Mouse (Mus musculus): ENCODE measurements at regions not wholly inside any gene's neighbourhood (a gene's known extent, or its start where the extent isn't known, plus 50 kb on each side); places are given as distances from the start of the nearest gene placed in this dataset.
"Not testable (repeated sequence)": the region's sequence is repeated elsewhere in the genome, so short reads cannot be mapped to it uniquely, and the experiment has no call there.

DNA sequence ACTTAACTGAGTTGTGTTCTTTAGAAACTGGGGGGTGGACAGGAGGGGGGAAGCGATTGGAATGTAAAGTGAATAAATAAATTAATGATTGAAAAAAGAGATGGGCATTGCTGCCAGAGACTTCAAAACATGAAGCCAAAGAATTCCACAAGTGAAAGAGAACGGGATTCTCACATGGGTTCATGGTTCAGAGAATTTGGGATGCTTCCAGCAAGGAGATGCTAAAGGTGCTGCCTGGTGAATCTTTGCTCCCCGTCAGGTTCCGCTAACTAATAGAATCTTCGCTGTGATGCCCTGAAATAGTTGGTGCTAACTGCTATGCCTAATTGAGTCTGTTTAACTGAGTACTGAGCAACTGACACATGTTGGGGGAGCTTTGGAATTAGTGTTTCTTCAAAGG, 118.9 kb upstream of the Bet1 start:
- no peaks in the 10 kb centered on the region for H3K27me3 ChIP-seq (replicated peaks; ENCODE audit: control insufficient read depth, insufficient read depth, low read length)
- no peaks in the 10 kb centered on the region for H3K36me3 ChIP-seq (ENCODE audit: control insufficient read depth, insufficient read depth, low read length)
- no peak for ATAC-seq
- H3K9ac ChIP-seq (ENCODE audit: low read length): no peak overlapping the region
- no peak overlapping the region for H3K4me2 ChIP-seq (ENCODE audit: low read length)
- H3K9me3 ChIP-seq (replicated peaks; ENCODE audit: control insufficient read depth, low read length): no peaks in the 10 kb centered on the region
- H3K4me3 ChIP-seq (ENCODE audit: low read depth, low read length): no peak overlapping the region
- 89% methylated on average over 5 of the region's 5 CpGs for WGBS
- no peaks in the 10 kb centered on the region for H3K4me1 ChIP-seq (ENCODE audit: control insufficient read depth, insufficient read depth, low read length)
- DNase-seq (ENCODE audit: low spot score): no peak
- no peak overlapping the region for H3K27ac ChIP-seq (ENCODE audit: low read depth, low read length)

DNA sequence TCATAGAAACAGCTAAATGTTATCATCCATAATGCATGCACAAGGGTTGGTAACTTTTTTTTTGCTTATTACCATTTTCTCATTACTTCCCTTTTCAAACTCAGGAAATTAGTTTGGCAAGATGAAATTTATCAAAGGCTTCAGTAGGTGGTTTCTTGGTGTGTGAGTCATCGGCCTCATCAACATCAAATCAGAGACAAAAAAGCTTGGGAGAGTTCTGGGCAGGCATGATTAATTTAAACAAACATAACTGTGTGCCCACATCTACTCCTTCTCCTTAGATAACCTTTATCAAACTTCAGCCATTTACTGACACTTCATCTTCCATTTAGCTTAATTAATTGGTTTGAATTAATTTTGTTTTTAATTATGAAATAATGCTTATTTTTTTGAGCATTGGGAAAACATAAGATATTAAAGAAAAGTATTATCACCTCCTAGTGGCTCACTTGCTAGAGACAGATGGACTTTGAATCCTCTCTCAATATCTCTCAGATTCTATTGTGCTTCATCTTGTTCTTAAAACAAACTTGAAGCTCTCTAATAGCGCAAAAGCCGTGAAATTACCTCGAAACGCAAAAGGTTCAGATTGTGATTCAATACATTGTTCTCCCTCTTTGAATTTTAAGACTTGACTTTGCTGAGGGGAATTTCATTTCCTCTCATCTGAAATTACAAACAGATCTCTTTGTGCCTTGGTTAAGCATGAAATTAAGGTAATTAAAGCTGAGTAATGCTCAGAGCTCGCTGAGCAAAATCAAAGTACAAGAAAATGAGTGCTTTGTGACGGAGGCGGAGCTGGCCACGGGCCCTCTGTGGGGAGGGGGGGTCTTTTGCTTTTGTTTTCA, 158.7 kb upstream of the Bet1 start:
- H3K4me3 ChIP-seq (ENCODE audit: low read depth, low read length): no peak overlapping the region
- no peak overlapping the region for H3K27ac ChIP-seq (ENCODE audit: low read depth, low read length)
- peak; percentile 74 for DNase-seq (ENCODE audit: low spot score)
- ATAC-seq: peak; percentile 93
- 6% methylated on average over 9 of the region's 9 CpGs for WGBS
- H3K4me2 ChIP-seq (ENCODE audit: low read length): peak overlapping the region; percentile 16; the same call in 1 of the 2 replicates
- no peaks in the 10 kb centered on the region for H3K9me3 ChIP-seq (replicated peaks; ENCODE audit: control insufficient read depth, low read length)
- no peak overlapping the region for H3K9ac ChIP-seq (ENCODE audit: low read length)
- no peaks in the 10 kb centered on the region; the same call in 1 of the 2 replicates for H3K4me1 ChIP-seq (ENCODE audit: control insufficient read depth, insufficient read depth, low read length)
- H3K27me3 ChIP-seq (replicated peaks; ENCODE audit: control insufficient read depth, insufficient read depth, low read length): no peaks in the 10 kb centered on the region
- no peaks in the 10 kb centered on the region for H3K36me3 ChIP-seq (ENCODE audit: control insufficient read depth, insufficient read depth, low read length)

DNA sequence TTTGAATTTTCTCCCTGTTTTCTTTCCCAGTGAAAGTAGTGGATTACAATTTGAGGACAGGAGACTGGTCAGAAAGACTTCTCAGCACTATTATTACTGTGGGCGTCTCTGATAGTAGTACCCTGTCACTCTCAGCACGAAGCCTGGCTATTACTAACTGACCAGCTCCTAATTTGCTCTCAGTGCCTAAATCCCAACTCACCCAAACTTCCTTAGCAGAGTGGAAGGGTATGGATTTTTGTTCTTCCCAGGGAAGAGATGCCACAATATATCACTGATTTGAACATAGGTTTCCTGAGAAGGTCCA, 159.3 kb upstream of the Bet1 start:
- peak; percentile 74 for ATAC-seq
- no peak overlapping the region for H3K9ac ChIP-seq (ENCODE audit: low read length)
- no peak for DNase-seq (ENCODE audit: low spot score)
- H3K36me3 ChIP-seq (ENCODE audit: control insufficient read depth, insufficient read depth, low read length): no peaks in the 10 kb centered on the region
- no peak overlapping the region for H3K4me3 ChIP-seq (ENCODE audit: low read depth, low read length)
- WGBS: 4% methylated on average over 2 of the region's 2 CpGs
- no peak overlapping the region for H3K27ac ChIP-seq (ENCODE audit: low read depth, low read length)
- H3K4me2 ChIP-seq (ENCODE audit: low read length): peak overlapping the region; percentile 16; the same call in 1 of the 2 replicates
- no peaks in the 10 kb centered on the region for H3K27me3 ChIP-seq (replicated peaks; ENCODE audit: control insufficient read depth, insufficient read depth, low read length)
- H3K4me1 ChIP-seq (ENCODE audit: control insufficient read depth, insufficient read depth, low read length): no peaks in the 10 kb centered on the region; the same call in 1 of the 2 replicates
- H3K9me3 ChIP-seq (replicated peaks; ENCODE audit: control insufficient read depth, low read length): no peaks in the 10 kb centered on the region

- WGBS: 45% methylated on average over 4 of the region's 4 CpGs
These were observed 189.8 kb upstream of the Bet1 start for GRCm38 (mm10) chr6:4276607-4277006.

GRCm38 (mm10) chr6:4277245-4277890, 190.6 kb upstream of the Bet1 start:
- H3K4me3 ChIP-seq (ENCODE audit: low read depth, low read length): no peak overlapping the region
- no peak overlapping the region for H3K27ac ChIP-seq (ENCODE audit: low read depth, low read length)
- DNase-seq (ENCODE audit: low spot score) (peak; percentile 11), ATAC-seq (peak; percentile 29; the same call in 1 of the 2 replicates)
- 31% methylated on average over 2 of the region's 2 CpGs for WGBS
- no peaks in the 10 kb centered on the region for H3K9me3 ChIP-seq (replicated peaks; ENCODE audit: control insufficient read depth, low read length)
- H3K9ac ChIP-seq (ENCODE audit: low read length): no peak overlapping the region
- H3K36me3 ChIP-seq (ENCODE audit: control insufficient read depth, insufficient read depth, low read length): no peaks in the 10 kb centered on the region
- H3K4me2 ChIP-seq (ENCODE audit: low read length): no peak overlapping the region
- peaks cover 3% of the 10 kb centered on the region; the same call in 1 of the 2 replicates for H3K4me1 ChIP-seq (ENCODE audit: control insufficient read depth, insufficient read depth, low read length)
- no peaks in the 10 kb centered on the region for H3K27me3 ChIP-seq (replicated peaks; ENCODE audit: control insufficient read depth, insufficient read depth, low read length)

More at GRCm38 (mm10) chr6:4276607-4277006, 189.8 kb upstream of the Bet1 start:
- Histone ChIP-seq H3K27ac (ENCODE audit: low read depth, low read length) (no peak overlapping the region), H3K4me3 (ENCODE audit: low read depth, low read length) (no peak overlapping the region), H3K27me3 (replicated peaks; ENCODE audit: control insufficient read depth, insufficient read depth, low read length) (no peaks in the 10 kb centered on the region), H3K9ac (ENCODE audit: low read length) (no peak overlapping the region), H3K4me2 (ENCODE audit: low read length) (no peak overlapping the region), H3K9me3 (replicated peaks; ENCODE audit: control insufficient read depth, low read length) (no peaks in the 10 kb centered on the region), H3K36me3 (ENCODE audit: control insufficient read depth, insufficient read depth, low read length) (no peaks in the 10 kb centered on the region), H3K4me1 (ENCODE audit: control insufficient read depth, insufficient read depth, low read length) (peaks cover 3% of the 10 kb centered on the region; the same call in 1 of the 2 replicates)
- DNase-seq (ENCODE audit: low spot score) (peak; percentile 7), ATAC-seq (no peak)

- no peak overlapping the region for H3K9ac ChIP-seq (ENCODE audit: low read length)
- H3K9me3 ChIP-seq (replicated peaks; ENCODE audit: control insufficient read depth, low read length): no peaks in the 10 kb centered on the region
- no peaks in the 10 kb centered on the region for H3K27me3 ChIP-seq (replicated peaks; ENCODE audit: control insufficient read depth, insufficient read depth, low read length)
- no peaks in the 10 kb centered on the region for H3K36me3 ChIP-seq (ENCODE audit: control insufficient read depth, insufficient read depth, low read length)
- H3K27ac ChIP-seq (ENCODE audit: low read depth, low read length): no peak overlapping the region
- 84% methylated on average over 2 of the region's 2 CpGs for WGBS
- no peak for DNase-seq (ENCODE audit: low spot score)
- no peak overlapping the region for H3K4me3 ChIP-seq (ENCODE audit: low read depth, low read length)
- no peak overlapping the region for H3K4me2 ChIP-seq (ENCODE audit: low read length)
- H3K4me1 ChIP-seq (ENCODE audit: control insufficient read depth, insufficient read depth, low read length): no peaks in the 10 kb centered on the region
- ATAC-seq: no peak
These were observed 204.6 kb upstream of the Bet1 start for GRCm38 (mm10) chr6:4291380-4291779.

DNA sequence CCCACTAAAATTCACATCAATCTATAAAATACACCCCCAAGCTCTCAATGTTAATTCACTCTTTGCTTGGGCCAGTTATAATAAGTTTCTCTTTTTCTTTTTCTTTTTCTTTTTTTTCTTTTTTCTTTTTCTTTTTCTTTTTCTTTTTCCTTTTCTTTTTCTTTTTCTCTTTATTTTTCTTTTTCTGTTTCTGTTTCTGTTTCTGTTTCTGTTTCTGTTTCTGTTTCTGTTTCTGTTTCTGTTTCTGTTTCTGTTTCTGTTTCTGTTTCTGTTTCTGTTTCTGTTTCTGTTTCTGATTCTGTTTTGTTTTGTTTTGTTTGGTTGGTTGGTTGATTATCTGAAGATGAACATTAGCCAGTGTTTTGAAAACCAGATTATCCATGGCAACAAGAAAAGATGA, 201.2 kb upstream of the Col1a2 start:
- H3K4me3 ChIP-seq (ENCODE audit: low read depth, low read length); DNase-seq (ENCODE audit: low spot score); H3K27ac ChIP-seq (ENCODE audit: low read depth, low read length); H3K4me1 ChIP-seq (ENCODE audit: control insufficient read depth, insufficient read depth, low read length); H3K27me3 ChIP-seq (replicated peaks; ENCODE audit: control insufficient read depth, insufficient read depth, low read length); H3K4me2 ChIP-seq (ENCODE audit: low read length); H3K36me3 ChIP-seq (ENCODE audit: control insufficient read depth, insufficient read depth, low read length); H3K9me3 ChIP-seq (replicated peaks; ENCODE audit: control insufficient read depth, low read length); ATAC-seq; H3K9ac ChIP-seq (ENCODE audit: low read length): not testable (repeated sequence)

DNA sequence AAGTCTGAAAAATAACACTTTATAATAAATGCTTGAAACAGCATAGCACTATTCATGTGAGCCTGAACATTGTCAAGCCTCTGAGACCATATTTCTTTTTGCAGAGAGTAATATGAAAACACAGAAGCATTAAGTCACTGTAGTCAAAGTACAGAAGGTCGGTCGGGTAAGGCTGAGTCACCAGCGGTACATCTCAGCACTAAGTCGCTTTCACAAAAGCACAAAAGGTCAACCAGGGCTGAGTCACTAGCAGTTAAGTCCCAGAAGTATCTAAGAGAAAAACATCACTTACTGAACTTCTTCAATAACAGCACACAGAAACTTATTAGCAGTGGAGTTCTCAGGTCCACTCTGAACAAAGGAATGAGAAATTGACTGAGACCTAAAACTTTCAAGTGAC, 154.7 kb upstream of the Col1a2 start:
- DNase-seq (ENCODE audit: low spot score): no peak
- no peak overlapping the region for H3K9ac ChIP-seq (ENCODE audit: low read length)
- 89% methylated on average over 4 of the region's 4 CpGs for WGBS
- H3K27me3 ChIP-seq (replicated peaks; ENCODE audit: control insufficient read depth, insufficient read depth, low read length): no peaks in the 10 kb centered on the region
- no peaks in the 10 kb centered on the region for H3K9me3 ChIP-seq (replicated peaks; ENCODE audit: control insufficient read depth, low read length)
- H3K4me2 ChIP-seq (ENCODE audit: low read length): no peak overlapping the region
- no peak overlapping the region for H3K4me3 ChIP-seq (ENCODE audit: low read depth, low read length)
- ATAC-seq: no peak
- no peak overlapping the region for H3K27ac ChIP-seq (ENCODE audit: low read depth, low read length)
- no peaks in the 10 kb centered on the region for H3K36me3 ChIP-seq (ENCODE audit: control insufficient read depth, insufficient read depth, low read length)
- no peaks in the 10 kb centered on the region for H3K4me1 ChIP-seq (ENCODE audit: control insufficient read depth, insufficient read depth, low read length)

DNA sequence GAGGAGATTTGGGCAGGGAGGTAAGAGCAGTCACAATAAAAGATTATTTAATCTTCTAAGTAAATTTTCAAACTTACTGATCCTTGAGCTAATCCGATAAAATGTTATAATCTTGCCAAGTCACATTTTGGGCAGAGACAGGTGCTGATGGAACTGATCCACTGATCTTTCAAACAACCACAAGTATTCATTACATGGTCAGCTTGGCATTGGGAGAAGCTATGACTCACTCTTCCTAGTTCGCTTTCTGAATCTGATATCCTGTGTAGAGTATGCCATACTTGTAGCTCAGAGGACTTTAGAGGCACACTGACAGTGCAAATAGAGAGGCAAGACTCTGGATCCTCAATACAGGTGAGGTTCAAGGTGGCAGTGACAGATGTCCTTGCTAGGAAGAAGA, 142.4 kb upstream of the Col1a2 start:
- Histone ChIP-seq H3K27me3 (replicated peaks; ENCODE audit: control insufficient read depth, insufficient read depth, low read length) (no peaks in the 10 kb centered on the region), H3K27ac (ENCODE audit: low read depth, low read length) (no peak overlapping the region), H3K9ac (ENCODE audit: low read length) (no peak overlapping the region), H3K4me1 (ENCODE audit: control insufficient read depth, insufficient read depth, low read length) (no peaks in the 10 kb centered on the region), H3K4me2 (ENCODE audit: low read length) (no peak overlapping the region), H3K36me3 (ENCODE audit: control insufficient read depth, insufficient read depth, low read length) (no peaks in the 10 kb centered on the region), H3K4me3 (ENCODE audit: low read depth, low read length) (no peak overlapping the region), H3K9me3 (replicated peaks; ENCODE audit: control insufficient read depth, low read length) (no peaks in the 10 kb centered on the region)
- ATAC-seq (no peak), DNase-seq (ENCODE audit: low spot score) (no peak)
- 94% methylated on average over 2 of the region's 2 CpGs for WGBS

Measured in forebrain, embryonic 14.5 days (tissue).